Mouse (Mus musculus) erythroblast, embryonic 14.5 days (primary cell): ENCODE data around the gene Itgb1. TPM values are rescaled to one million over a fixed set of nuclear protein-coding genes. Genes with fewer than 3 reads are reported as not detected.

Source experiments
- H3K27me3 ChIP-seq: 2 replicates; pipeline ENCODE4 v1.6.1; 2012; ENCODE audit warnings: inconsistent platforms; ENCODE audit not compliant: control insufficient read depth
- H3K36me3 ChIP-seq: 2 replicates; pipeline ENCODE4 v1.6.1; 2012; ENCODE audit warnings: mild to moderate bottlenecking, inconsistent platforms; ENCODE audit not compliant: control insufficient read depth
- H3K4me1 ChIP-seq: 2 replicates; pipeline ENCODE4 v1.6.1; 2012; ENCODE audit warnings: inconsistent platforms; ENCODE audit not compliant: control insufficient read depth
- H3K4me3 ChIP-seq: replicated peaks from 2 replicates; pipeline ENCODE3; 2012; ENCODE audit warnings: moderate library complexity, mild to moderate bottlenecking, inconsistent platforms
- H3K9me3 ChIP-seq: 2 replicates; pipeline ENCODE4 v1.6.1; 2012; ENCODE audit warnings: low read length, inconsistent platforms, mixed read lengths; ENCODE audit not compliant: control insufficient read depth
- GATA1 ChIP-seq: IDR thresholded peaks from 2 replicates; pipeline ENCODE4 v1.6.1; 2012; ENCODE audit warnings: low read length, inconsistent platforms, mixed read lengths
- TAL1 ChIP-seq: IDR thresholded peaks from 3 replicates; pipeline ENCODE4 v1.6.1; 2012; ENCODE audit warnings: low read length, inconsistent platforms, mixed read lengths
- polyA plus RNA-seq: library from polyadenylated mRNA; stranded (reverse); fragments of >175 nt; gene quantifications from 2 replicates; pipeline ENCODE4 v1.2.3, GENCODE M21; 2012

Gene Itgb1
- polyA plus RNA-seq, 1 experiment: 1.3 TPM

- no peak for TF ChIP-seq TAL1
- TF ChIP-seq GATA1: no peak
- H3K9me3 ChIP-seq: no peaks in the 10 kb centered on the region
- no peak overlapping the region for H3K4me3 ChIP-seq
- H3K27me3 ChIP-seq: no peaks in the 10 kb centered on the region
- H3K36me3 ChIP-seq: peaks cover 12% of the 10 kb centered on the region
- peaks cover 60% of the 10 kb centered on the region for H3K4me1 ChIP-seq
These were observed 12.5 kb downstream of the Itgb1 start for GRCm38 (mm10) chr8:128697945-128698344.

DNA sequence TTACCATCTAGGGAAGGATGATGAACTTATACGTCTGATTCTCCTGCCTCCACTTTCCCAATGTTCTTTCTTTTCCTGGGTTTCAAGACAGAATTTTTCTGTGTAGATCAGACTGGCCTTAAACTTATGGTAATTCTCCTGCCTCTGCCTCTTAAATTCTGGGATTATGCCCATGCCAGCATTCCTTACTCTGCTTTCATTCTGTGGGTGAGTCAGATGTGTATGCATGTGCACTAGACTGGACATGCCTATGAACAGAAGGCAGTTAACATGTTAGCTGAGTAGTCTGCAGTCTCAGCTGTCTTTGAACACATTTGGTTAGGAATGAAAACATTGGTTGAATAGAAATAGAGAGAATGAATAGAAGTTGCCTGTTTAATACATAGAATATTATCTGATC lies 18.9 kb downstream of the Itgb1 start:
- H3K36me3 ChIP-seq: peaks cover 50% of the 10 kb centered on the region

GRCm38 (mm10) chr8:128704836-128705235 lies 19.4 kb downstream of the Itgb1 start:
- H3K9me3 ChIP-seq: no peaks in the 10 kb centered on the region
- no peak overlapping the region for H3K4me3 ChIP-seq
- H3K27me3 ChIP-seq: no peaks in the 10 kb centered on the region
- peaks cover 26% of the 10 kb centered on the region for H3K4me1 ChIP-seq
- TF ChIP-seq TAL1 (no peak), GATA1 (no peak)
- peaks cover 52% of the 10 kb centered on the region for H3K36me3 ChIP-seq

More for the DNA sequence above, 18.9 kb downstream of the Itgb1 start:
- Histone ChIP-seq H3K9me3 (no peaks in the 10 kb centered on the region), H3K27me3 (no peaks in the 10 kb centered on the region), H3K4me3 (no peak overlapping the region), H3K4me1 (peaks cover 26% of the 10 kb centered on the region)
- TF ChIP-seq TAL1: no peak
- no peak for TF ChIP-seq GATA1

DNA sequence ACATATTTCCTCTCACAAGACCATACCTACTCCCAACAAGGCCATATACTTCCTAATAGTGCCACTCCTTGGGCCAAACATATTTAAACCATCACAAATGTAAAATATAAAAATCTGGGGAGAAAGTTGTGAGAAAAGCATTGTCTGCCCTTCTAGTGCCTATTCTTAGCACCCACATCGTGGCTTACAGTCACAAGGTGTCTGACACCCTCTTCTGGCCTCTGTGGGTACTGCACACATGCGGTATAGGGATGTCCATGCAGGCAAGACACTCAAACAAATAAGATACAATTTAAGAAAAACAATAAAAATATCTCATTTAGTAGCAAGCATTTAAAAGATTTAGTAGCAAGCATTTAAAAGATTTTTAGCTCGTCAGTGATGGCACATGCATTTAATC lies 23.8 kb downstream of the Itgb1 start:
- no peaks in the 10 kb centered on the region for H3K27me3 ChIP-seq
- H3K9me3 ChIP-seq: no peaks in the 10 kb centered on the region
- H3K36me3 ChIP-seq: peaks cover 87% of the 10 kb centered on the region
- TF ChIP-seq GATA1 (no peak), TAL1 (no peak)
- no peak overlapping the region for H3K4me3 ChIP-seq
- peaks cover 11% of the 10 kb centered on the region for H3K4me1 ChIP-seq

- H3K4me3 ChIP-seq: no peak overlapping the region
- no peak for TF ChIP-seq TAL1
- no peak for TF ChIP-seq GATA1
- peaks cover 10% of the 10 kb centered on the region for H3K4me1 ChIP-seq
- H3K9me3 ChIP-seq: no peaks in the 10 kb centered on the region
- H3K36me3 ChIP-seq: peaks cover 99% of the 10 kb centered on the region
- no peaks in the 10 kb centered on the region for H3K27me3 ChIP-seq
These were observed 30.7 kb downstream of the Itgb1 start for GRCm38 (mm10) chr8:128716184-128716583.

- Histone ChIP-seq H3K4me3 (no peak overlapping the region), H3K27me3 (no peaks in the 10 kb centered on the region), H3K4me1 (peaks cover 11% of the 10 kb centered on the region), H3K9me3 (no peaks in the 10 kb centered on the region), H3K36me3 (peaks cover 89% of the 10 kb centered on the region)
- TF ChIP-seq TAL1 (no peak), GATA1 (no peak)
These were observed 39.4 kb downstream of the Itgb1 start for GRCm38 (mm10) chr8:128724819-128725218.

GRCm38 (mm10) chr8:128727213-128727612 lies 41.8 kb downstream of the Itgb1 start:
- H3K27me3 ChIP-seq: no peaks in the 10 kb centered on the region
- TF ChIP-seq GATA1: no peak
- no peak for TF ChIP-seq TAL1
- no peaks in the 10 kb centered on the region for H3K9me3 ChIP-seq
- peaks cover 88% of the 10 kb centered on the region for H3K36me3 ChIP-seq
- H3K4me3 ChIP-seq: no peak overlapping the region
- H3K4me1 ChIP-seq: no peaks in the 10 kb centered on the region

DNA sequence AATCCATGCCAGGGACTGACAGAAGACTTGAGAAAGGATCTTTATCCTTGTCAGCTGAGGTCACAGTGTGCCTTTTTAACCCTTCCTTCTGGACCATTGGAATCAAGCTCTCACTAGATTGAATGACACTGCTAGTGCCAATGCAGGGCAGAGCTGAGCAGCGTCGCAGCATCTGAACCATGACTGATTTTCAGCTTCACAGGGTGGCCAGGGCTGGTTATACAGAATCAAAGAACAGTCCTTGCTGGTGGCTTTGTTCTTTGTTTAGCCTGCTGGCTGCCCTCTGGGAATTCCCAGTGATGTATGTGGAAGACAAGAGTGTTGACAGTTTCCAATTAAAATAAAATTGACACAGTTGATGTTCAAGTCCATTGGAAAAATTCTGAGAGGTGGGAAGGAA lies 46.8 kb downstream of the Itgb1 start:
- Histone ChIP-seq H3K4me3 (no peak overlapping the region), H3K4me1 (no peaks in the 10 kb centered on the region), H3K9me3 (no peaks in the 10 kb centered on the region), H3K27me3 (no peaks in the 10 kb centered on the region), H3K36me3 (peaks cover 84% of the 10 kb centered on the region)
- no peak for TF ChIP-seq GATA1
- no peak for TF ChIP-seq TAL1

DNA sequence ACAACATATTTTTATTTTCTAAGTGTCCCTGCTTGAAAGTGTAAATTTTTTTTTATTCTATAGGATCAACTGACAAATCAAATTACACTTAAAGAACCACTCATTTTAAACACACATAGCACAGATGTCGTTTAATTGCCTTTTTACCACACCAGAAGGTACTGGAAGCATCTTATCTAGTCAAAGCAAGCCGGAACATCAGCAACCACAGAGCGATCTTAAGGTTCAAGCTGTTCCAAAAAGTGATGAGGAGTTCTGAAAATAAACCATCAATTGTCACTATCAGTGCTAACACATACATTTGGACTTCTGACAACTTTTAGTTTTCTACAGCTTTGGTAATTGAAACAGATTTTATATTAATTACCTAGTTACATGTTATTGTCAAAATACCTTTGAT lies 48.7 kb downstream of the Itgb1 start:
- Histone ChIP-seq H3K9me3 (no peaks in the 10 kb centered on the region), H3K27me3 (no peaks in the 10 kb centered on the region), H3K4me3 (no peak overlapping the region), H3K36me3 (peaks cover 80% of the 10 kb centered on the region), H3K4me1 (no peaks in the 10 kb centered on the region)
- TF ChIP-seq GATA1: no peak
- no peak for TF ChIP-seq TAL1

- Histone ChIP-seq H3K9me3 (no peaks in the 10 kb centered on the region), H3K4me1 (no peaks in the 10 kb centered on the region), H3K4me3 (no peak overlapping the region), H3K36me3 (peaks cover 67% of the 10 kb centered on the region), H3K27me3 (no peaks in the 10 kb centered on the region)
- TF ChIP-seq TAL1: no peak
- TF ChIP-seq GATA1: no peak
These were observed 50.2 kb downstream of the Itgb1 start for GRCm38 (mm10) chr8:128735692-128736091.

Other genes starting within 250 kb of the Itgb1 start
- not detected in 2 replicates for gene Gm3952, start 113.0 kb downstream of the Itgb1 start, polyA plus RNA-seq